Mouse (Mus musculus) lung, embryonic 16.5 days (tissue): ENCODE results near the gene Nfix. TPM values are rescaled to one million over a fixed set of nuclear protein-coding genes. Genes with fewer than 3 reads are reported as not detected.

ENCODE experiments used
- ATAC-seq: fragments of 200-750 bp; cut with Nextera tagmentation; 2 replicates; pipeline ENCODE4 v1.8.0; 2017; ENCODE audit warnings: low read depth, mild to moderate bottlenecking, moderate library complexity
- H3K27ac ChIP-seq: fragments of 300-500 bp; sonication (generic); 2 replicates; pipeline ENCODE4 v1.5.1; 2014; ENCODE audit warnings: mild to moderate bottlenecking, control low read depth, low read length
- H3K27me3 ChIP-seq: fragments of 300-500 bp; sonication (generic); 2 replicates; pipeline ENCODE4 v1.6.1; 2014; ENCODE audit warnings: low read depth, low read length, mixed read lengths; ENCODE audit not compliant: control insufficient read depth, insufficient read depth
- H3K36me3 ChIP-seq: fragments of 300-500 bp; sonication (generic); 2 replicates; pipeline ENCODE4 v1.6.1; 2014; ENCODE audit warnings: low read length; ENCODE audit not compliant: control insufficient read depth, insufficient read depth
- H3K4me1 ChIP-seq: fragments of 300-500 bp; sonication (generic); replicated peaks from 2 replicates; pipeline ENCODE4 v1.6.1; 2014; ENCODE audit warnings: low read length, mixed read lengths; ENCODE audit not compliant: control insufficient read depth, insufficient read depth
- H3K4me2 ChIP-seq: fragments of 300-500 bp; sonication (generic); 2 replicates; pipeline ENCODE4 v1.6.1; 2014; ENCODE audit warnings: low read depth, low read length, control low read depth
- H3K4me3 ChIP-seq: fragments of 300-500 bp; sonication (generic); 2 replicates; pipeline ENCODE4 v1.5.1; 2014; ENCODE audit warnings: mild to moderate bottlenecking, low read length, control low read depth
- H3K9ac ChIP-seq: fragments of 300-500 bp; sonication (generic); 2 replicates; pipeline ENCODE4 v1.6.1; 2014; ENCODE audit warnings: low read length, control low read depth
- H3K9me3 ChIP-seq: fragments of 300-500 bp; sonication (generic); 2 replicates; pipeline ENCODE4 v1.6.1; 2016; ENCODE audit warnings: low read length; ENCODE audit not compliant: control insufficient read depth
- whole genome bisulfite sequencing: fragments of 180-500 bp; shearing (Covaris S2); extraction: QIAGEN DNeasy Blood & Tissue Kit; methylation state at CpG from one replicate; pipeline ENCODE4 v1.1.7; 2014; 5-methylcytosine and 5-hydroxymethylcytosine counted together
- polyA plus RNA-seq: library from polyadenylated mRNA; unstranded; fragments of >200 nt; fragmentation: Nextera tagmentation; extraction: Ambion mirVana; gene quantifications from 2 replicates; pipeline ENCODE4 v1.2.1, GENCODE M21; 2015

The Nfix gene
- polyA plus RNA-seq, 1 experiment from 2014 or later, result 43.9 TPM

- 29% methylated on average over 11 of the region's 11 CpGs for WGBS
- Histone ChIP-seq H3K27ac (0 out of 2 replicates have a peak overlapping the region, but pooled peaks have one; percentile 10), H3K36me3 (no peaks in the 10 kb centered on the region), H3K4me1 (peaks cover 51% of the 10 kb centered on the region), H3K27me3 (peaks cover 12% of the 10 kb centered on the region; the same call in 1 of the 2 replicates), H3K4me2 (no peak overlapping the region), H3K9me3 (no peaks in the 10 kb centered on the region), H3K4me3 (no peak overlapping the region), H3K9ac (0 out of 2 replicates have a peak overlapping the region, but pooled peaks have one; percentile 17)
- no peak for ATAC-seq
Observed at GRCm38 (mm10) chr8:84778638-84779380, 21.3 kb downstream of the Nfix start.

GRCm38 (mm10) chr8:84777899-84778637, 22.1 kb downstream of the Nfix start:
- 62% methylated on average over 10 of the region's 10 CpGs for WGBS
- H3K9ac ChIP-seq, result no peak overlapping the region
- H3K27ac ChIP-seq, result 0 out of 2 replicates have a peak overlapping the region, but pooled peaks have one; percentile 10
- ATAC-seq, result no peak
- H3K36me3 ChIP-seq, result no peaks in the 10 kb centered on the region
- H3K27me3 ChIP-seq, result peaks cover 9% of the 10 kb centered on the region; the same call in 1 of the 2 replicates
- H3K9me3 ChIP-seq, result no peaks in the 10 kb centered on the region
- H3K4me2 ChIP-seq, result no peak overlapping the region
- H3K4me3 ChIP-seq, result no peak overlapping the region
- H3K4me1 ChIP-seq, result peaks cover 58% of the 10 kb centered on the region

- peaks cover 9% of the 10 kb centered on the region; the same call in 1 of the 2 replicates for H3K27me3 ChIP-seq
- no peaks in the 10 kb centered on the region for H3K9me3 ChIP-seq
- H3K4me2 ChIP-seq, result no peak overlapping the region
- no peak overlapping the region for H3K4me3 ChIP-seq
- WGBS, result 60% methylated on average over 1 of the region's 1 CpGs
- no peaks in the 10 kb centered on the region for H3K36me3 ChIP-seq
- ATAC-seq, result no peak
- no peak overlapping the region for H3K9ac ChIP-seq
- peaks cover 72% of the 10 kb centered on the region for H3K4me1 ChIP-seq
- no peak overlapping the region for H3K27ac ChIP-seq
Observed at GRCm38 (mm10) chr8:84776569-84776968, 23.6 kb downstream of the Nfix start.

GRCm38 (mm10) chr8:84775621-84776113, 24.5 kb downstream of the Nfix start:
- H3K4me2 ChIP-seq, result peak overlapping the region; percentile 62
- 28% methylated on average over 7 of the region's 7 CpGs for WGBS
- ATAC-seq, result no peak
- H3K36me3 ChIP-seq, result no peaks in the 10 kb centered on the region
- H3K4me3 ChIP-seq, result peak overlapping the region; percentile 29; the same call in 1 of the 2 replicates
- H3K9ac ChIP-seq, result peak overlapping the region; percentile 60
- H3K4me1 ChIP-seq, result peaks cover 77% of the 10 kb centered on the region
- peaks cover 2% of the 10 kb centered on the region; the same call in 1 of the 2 replicates for H3K27me3 ChIP-seq
- peak overlapping the region; percentile 95 for H3K27ac ChIP-seq
- no peaks in the 10 kb centered on the region for H3K9me3 ChIP-seq

- WGBS, result 17% methylated on average over 13 of the region's 13 CpGs
- peaks cover 2% of the 10 kb centered on the region; the same call in 1 of the 2 replicates for H3K27me3 ChIP-seq
Observed at GRCm38 (mm10) chr8:84775105-84775591, 25.0 kb downstream of the Nfix start.

GRCm38 (mm10) chr8:84774473-84774911, 25.7 kb downstream of the Nfix start:
- peak overlapping the region; percentile 60 for H3K9ac ChIP-seq

More at GRCm38 (mm10) chr8:84775105-84775591, 25.0 kb downstream of the Nfix start:
- Histone ChIP-seq H3K9ac (peak overlapping the region; percentile 60), H3K4me2 (peak overlapping the region; percentile 62), H3K36me3 (no peaks in the 10 kb centered on the region), H3K4me1 (peaks cover 73% of the 10 kb centered on the region), H3K4me3 (peak overlapping the region; percentile 29), H3K27ac (peak overlapping the region; percentile 95), H3K9me3 (no peaks in the 10 kb centered on the region)
- ATAC-seq, result peak; percentile 17; the same call in 1 of the 2 replicates

GRCm38 (mm10) chr8:84773833-84774232, 26.3 kb downstream of the Nfix start:
- H3K27me3 ChIP-seq, result no peaks in the 10 kb centered on the region; the same call in 1 of the 2 replicates
- ATAC-seq, result peak; percentile 84
- H3K9me3 ChIP-seq, result no peaks in the 10 kb centered on the region
- peak overlapping the region; percentile 41 for H3K4me3 ChIP-seq
- peak overlapping the region; percentile 54 for H3K9ac ChIP-seq
- peak overlapping the region; percentile 62 for H3K4me2 ChIP-seq
- peak overlapping the region; percentile 95 for H3K27ac ChIP-seq
- WGBS, result under 1% methylated on average over 10 of the region's 19 CpGs
- peaks cover 2% of the 10 kb centered on the region; the same call in 1 of the 2 replicates for H3K36me3 ChIP-seq
- peaks cover 68% of the 10 kb centered on the region for H3K4me1 ChIP-seq

More at GRCm38 (mm10) chr8:84774473-84774911, 25.7 kb downstream of the Nfix start:
- Histone ChIP-seq H3K4me1 (peaks cover 72% of the 10 kb centered on the region), H3K27ac (peak overlapping the region; percentile 95), H3K36me3 (peaks cover under 1% of the 10 kb centered on the region; the same call in 1 of the 2 replicates), H3K27me3 (peaks cover 2% of the 10 kb centered on the region; the same call in 1 of the 2 replicates), H3K4me2 (peak overlapping the region; percentile 62), H3K4me3 (peak overlapping the region; percentile 32), H3K9me3 (no peaks in the 10 kb centered on the region)
- 10% methylated on average over 10 of the region's 10 CpGs for WGBS
- ATAC-seq, result peak; percentile 70

- peak overlapping the region; percentile 95 for H3K27ac ChIP-seq
- peak overlapping the region; percentile 54 for H3K9ac ChIP-seq
- ATAC-seq, result peak; percentile 3; the same call in 1 of the 2 replicates
- H3K4me3 ChIP-seq, result peak overlapping the region; percentile 41
- H3K9me3 ChIP-seq, result no peaks in the 10 kb centered on the region
- peak overlapping the region; percentile 62 for H3K4me2 ChIP-seq
- WGBS, result 11% methylated on average over 9 of the region's 9 CpGs
- no peaks in the 10 kb centered on the region; the same call in 1 of the 2 replicates for H3K27me3 ChIP-seq
- H3K4me1 ChIP-seq, result peaks cover 63% of the 10 kb centered on the region
- peaks cover 5% of the 10 kb centered on the region for H3K36me3 ChIP-seq
Observed at GRCm38 (mm10) chr8:84773304-84773703, 26.8 kb downstream of the Nfix start.
